Mouse (Mus musculus): ENCODE measurements around the gene Taar8b.

GRCm38 (mm10) chr10:24107747-24108146 lies 15.7 kb upstream of the Taar8b start:
- TF ChIP-seq GATA1 (IDR thresholded peaks at IDR 0.05; ENCODE audit: low read length) (no peak), TAL1 (IDR thresholded peaks at IDR 0.05; ENCODE audit: low read length) (no peak)
